Mouse (Mus musculus): ENCODE results near the gene Lif. TPM values are rescaled to one million over a fixed set of nuclear protein-coding genes. Genes with fewer than 3 reads are reported as not detected.
A peak's percentile ranks its signal among the peaks of the same experiment; 100 is the strongest.

Gene Lif
- polyA plus RNA-seq, 2 experiments: 0.02 TPM; not detected in 1

DNA sequence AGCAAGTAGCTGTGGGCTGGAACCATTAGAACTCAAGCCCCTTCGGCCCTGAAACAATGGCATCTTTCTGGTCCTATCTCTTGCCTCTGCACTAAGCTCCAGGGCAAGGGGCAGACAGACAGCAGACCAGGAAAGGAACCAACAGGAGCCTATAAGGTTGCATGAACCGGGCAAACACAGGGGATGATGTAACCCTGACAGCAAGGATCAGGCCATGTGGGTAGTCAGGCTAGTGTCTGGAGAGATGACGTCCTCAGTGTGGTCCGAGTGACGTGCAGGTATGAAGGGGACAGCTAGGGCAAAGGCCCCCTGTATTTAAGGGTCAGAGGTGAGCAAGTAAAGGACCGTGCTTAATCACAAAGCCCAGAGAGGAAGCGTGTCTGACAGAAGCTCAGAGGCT, 7.1 kb upstream of the Lif start:
- DNase-seq (ENCODE audit: low read depth in 3 of 3, low spot score in 3 of 3): no peak
- 56% methylated on average over 7 of the region's 7 CpGs for WGBS (ENCODE audit: insufficient replicate concordance)
- Histone ChIP-seq H3K27ac (no peak overlapping the region), H3K36me3 (replicated peaks; ENCODE audit: control insufficient read depth, insufficient read depth, low read depth) (no peaks in the 10 kb centered on the region), H3K27me3 (ENCODE audit: control insufficient read depth, insufficient read depth, low read length) (no peaks in the 10 kb centered on the region), H3K4me3 (ENCODE audit: insufficient read depth in 1 of 2, low read depth in 2 of 2, low read length in 2 of 2) (no peak overlapping the region), H3K4me1 (replicated peaks; ENCODE audit: control insufficient read depth in 2 of 2, insufficient read depth in 2 of 2, low read length in 1 of 2) (peaks cover 7 to 16% of the 10 kb centered on the region in 2 experiments), H3K9me3 (ENCODE audit: control insufficient read depth, low read length) (no peaks in the 10 kb centered on the region), H3K4me2 (ENCODE audit: low read depth) (no peak overlapping the region), H3K9ac (replicated peaks) (no peak overlapping the region)
- ATAC-seq (ENCODE audit: insufficient read depth): peak; percentile 66
- TF ChIP-seq CTCF (IDR thresholded peaks at IDR 0.05; ENCODE audit: low read depth) (no peak), EP300 (IDR thresholded peaks at IDR 0.05; ENCODE audit: low read depth) (no peak)

DNA sequence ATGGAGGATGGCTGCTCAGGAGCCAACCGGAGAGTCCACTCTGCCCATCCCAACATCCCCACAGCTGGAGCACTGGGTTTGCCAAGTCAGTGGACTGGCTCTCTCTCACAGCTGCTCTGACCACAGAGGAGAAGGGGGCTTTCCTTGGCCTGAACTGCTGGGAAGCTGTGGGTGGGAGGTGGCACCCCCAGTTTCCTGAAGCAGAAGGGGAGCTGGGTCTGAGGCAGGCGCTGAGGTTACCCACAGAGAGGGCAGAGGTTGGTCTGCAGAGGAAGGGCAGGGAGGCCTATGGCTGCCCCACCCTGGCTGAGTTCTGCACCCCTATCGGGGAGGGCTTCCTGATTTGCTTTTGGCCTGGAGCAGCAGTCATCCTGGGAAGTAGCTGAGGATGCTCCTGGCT, 6.0 kb upstream of the Lif start:
- H3K9me3 ChIP-seq (ENCODE audit: control insufficient read depth, low read length): no peaks in the 10 kb centered on the region
- no peaks in the 10 kb centered on the region for H3K36me3 ChIP-seq (replicated peaks; ENCODE audit: control insufficient read depth, insufficient read depth, low read depth)
- H3K4me3 ChIP-seq (ENCODE audit: insufficient read depth in 1 of 2, low read depth in 2 of 2, low read length in 2 of 2): no peak overlapping the region
- H3K4me1 ChIP-seq (replicated peaks; ENCODE audit: control insufficient read depth in 2 of 2, insufficient read depth in 2 of 2, low read length in 1 of 2): peaks cover 0 to 6% of the 10 kb centered on the region in 2 experiments; a peak in 2 of 4 replicates
- DNase-seq (ENCODE audit: low read depth in 3 of 3, low spot score in 3 of 3): no peak
- no peak overlapping the region for H3K27ac ChIP-seq
- H3K4me2 ChIP-seq (ENCODE audit: low read depth): no peak overlapping the region
- no peak for TF ChIP-seq EP300 (IDR thresholded peaks at IDR 0.05; ENCODE audit: low read depth)
- no peak for TF ChIP-seq CTCF (IDR thresholded peaks at IDR 0.05; ENCODE audit: low read depth)
- 28% methylated on average over 3 of the region's 3 CpGs for WGBS (ENCODE audit: insufficient replicate concordance)
- no peak overlapping the region for H3K9ac ChIP-seq (replicated peaks)
- no peaks in the 10 kb centered on the region for H3K27me3 ChIP-seq (ENCODE audit: control insufficient read depth, insufficient read depth, low read length)
- ATAC-seq (ENCODE audit: insufficient read depth): no peak

DNA sequence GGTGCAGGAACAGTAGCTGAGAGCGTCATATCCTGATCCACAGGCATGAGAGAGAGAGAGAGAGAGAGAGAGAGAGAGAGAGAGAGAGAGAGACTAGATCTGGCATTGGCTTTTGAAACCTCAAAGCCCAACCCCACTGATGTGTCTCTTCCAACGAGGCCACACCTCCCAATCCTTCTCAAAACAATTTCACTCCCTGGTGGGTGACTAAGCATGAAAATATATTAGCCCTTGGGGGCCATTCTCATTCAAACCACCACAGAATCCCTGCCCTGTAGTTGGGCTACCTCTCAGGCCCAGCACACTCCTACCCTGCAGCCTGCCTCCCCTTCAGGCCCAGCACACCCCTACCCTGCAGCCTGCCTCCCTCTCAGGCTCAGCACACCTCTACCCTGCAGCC, 4.5 kb upstream of the Lif start:
- DNase-seq (ENCODE audit: low read depth in 3 of 3, low spot score in 3 of 3): no peak
- TF ChIP-seq EP300 (IDR thresholded peaks at IDR 0.05; ENCODE audit: low read depth) (no peak), CTCF (IDR thresholded peaks at IDR 0.05; ENCODE audit: low read depth) (no peak)
- Histone ChIP-seq H3K9ac (replicated peaks) (no peak overlapping the region), H3K36me3 (replicated peaks; ENCODE audit: control insufficient read depth, insufficient read depth, low read depth) (no peaks in the 10 kb centered on the region), H3K9me3 (ENCODE audit: control insufficient read depth, low read length) (no peaks in the 10 kb centered on the region), H3K27me3 (ENCODE audit: control insufficient read depth, insufficient read depth, low read length) (no peaks in the 10 kb centered on the region), H3K27ac (no peak overlapping the region), H3K4me1 (replicated peaks; ENCODE audit: control insufficient read depth in 2 of 2, insufficient read depth in 2 of 2, low read length in 1 of 2) (peaks cover 0 to 5% of the 10 kb centered on the region in 2 experiments; a peak in 1 of 4 replicates), H3K4me2 (ENCODE audit: low read depth) (no peak overlapping the region), H3K4me3 (ENCODE audit: insufficient read depth in 1 of 2, low read depth in 2 of 2, low read length in 2 of 2) (no peak overlapping the region)
- 71% methylated on average over 2 of the region's 2 CpGs for WGBS (ENCODE audit: insufficient replicate concordance)
- no peak for ATAC-seq (ENCODE audit: insufficient read depth)

DNA sequence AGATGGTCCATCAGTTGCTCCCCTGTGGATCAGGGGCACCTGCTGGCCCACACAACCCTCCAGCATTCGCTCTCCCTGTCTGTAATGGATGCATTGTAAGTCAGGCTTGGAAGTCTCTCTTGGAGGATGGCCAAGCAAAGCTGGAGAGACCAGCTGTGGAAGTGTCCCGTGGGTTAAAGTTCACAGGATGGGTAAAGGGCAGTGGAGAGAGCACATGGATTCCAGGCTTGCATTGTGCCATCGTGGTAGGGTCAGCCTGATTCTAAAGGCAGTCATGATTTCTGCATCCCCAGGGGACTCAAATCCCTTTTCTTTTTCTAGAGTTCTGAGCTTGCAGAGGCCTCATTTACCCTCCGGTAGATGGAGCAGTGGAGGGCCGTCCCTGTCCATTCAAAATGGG, 399 bp downstream of the Lif start:
- H3K4me2 ChIP-seq (ENCODE audit: low read depth): no peak overlapping the region
- H3K9ac ChIP-seq (replicated peaks): no peak overlapping the region
- WGBS (ENCODE audit: insufficient replicate concordance): 61% methylated on average over 5 of the region's 5 CpGs
- H3K9me3 ChIP-seq (ENCODE audit: control insufficient read depth, low read length): no peaks in the 10 kb centered on the region
- DNase-seq (ENCODE audit: low read depth in 3 of 3, low spot score in 3 of 3) (no peak), ATAC-seq (ENCODE audit: insufficient read depth) (no peak)
- no peaks in the 10 kb centered on the region for H3K36me3 ChIP-seq (replicated peaks; ENCODE audit: control insufficient read depth, insufficient read depth, low read depth)
- no peak overlapping the region for H3K4me3 ChIP-seq (ENCODE audit: insufficient read depth in 1 of 2, low read depth in 2 of 2, low read length in 2 of 2)
- TF ChIP-seq CTCF (IDR thresholded peaks at IDR 0.05; ENCODE audit: low read depth): no peak
- no peak for TF ChIP-seq EP300 (IDR thresholded peaks at IDR 0.05; ENCODE audit: low read depth)
- H3K4me1 ChIP-seq (replicated peaks; ENCODE audit: control insufficient read depth in 2 of 2, insufficient read depth in 2 of 2, low read length in 1 of 2): peaks cover 0 to 2% of the 10 kb centered on the region in 2 experiments; a peak in 2 of 4 replicates
- H3K27ac ChIP-seq: no peak overlapping the region
- H3K27me3 ChIP-seq (ENCODE audit: control insufficient read depth, insufficient read depth, low read length): no peaks in the 10 kb centered on the region

DNA sequence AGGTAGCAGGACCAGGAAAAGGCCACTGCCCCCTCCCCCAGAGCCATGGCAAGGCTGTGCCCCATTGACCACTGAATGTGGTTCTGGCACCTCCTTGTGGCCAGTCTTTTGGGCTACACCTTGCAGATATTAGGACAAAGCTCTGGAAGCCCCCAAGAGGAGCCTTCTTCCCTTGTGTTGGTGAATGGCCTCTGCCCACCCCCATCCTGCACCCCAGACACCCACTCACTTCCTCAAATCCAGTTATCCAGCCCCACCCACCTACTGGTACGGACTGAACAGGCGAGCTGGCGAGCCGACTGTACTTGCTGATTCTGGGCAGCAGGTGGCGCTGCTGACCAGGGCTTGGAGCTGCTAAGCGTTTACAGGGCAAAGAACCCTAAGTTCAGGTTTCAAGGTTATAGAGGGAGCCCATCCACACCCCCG, 1.3 kb downstream of the Lif start:
- no peak overlapping the region for H3K27ac ChIP-seq
- peak overlapping the region; percentile 46 for H3K4me2 ChIP-seq (ENCODE audit: low read depth)
- H3K4me3 ChIP-seq (ENCODE audit: insufficient read depth in 1 of 2, low read depth in 2 of 2, low read length in 2 of 2): no peak overlapping the region
- peaks cover 0 to 2% of the 10 kb centered on the region in 2 experiments; a peak in 2 of 4 replicates for H3K4me1 ChIP-seq (replicated peaks; ENCODE audit: control insufficient read depth in 2 of 2, insufficient read depth in 2 of 2, low read length in 1 of 2)
- no peaks in the 10 kb centered on the region for H3K9me3 ChIP-seq (ENCODE audit: control insufficient read depth, low read length)
- H3K9ac ChIP-seq (replicated peaks): no peak overlapping the region
- H3K36me3 ChIP-seq (replicated peaks; ENCODE audit: control insufficient read depth, insufficient read depth, low read depth): no peaks in the 10 kb centered on the region
- ATAC-seq (ENCODE audit: insufficient read depth) (peak; percentile 65), DNase-seq (ENCODE audit: low read depth in 3 of 3, low spot score in 3 of 3) (peak; percentile 49 to 57 (median 49))
- no peaks in the 10 kb centered on the region for H3K27me3 ChIP-seq (ENCODE audit: control insufficient read depth, insufficient read depth, low read length)
- 0% methylated on average over 7 of the region's 7 CpGs for WGBS (ENCODE audit: insufficient replicate concordance)
- TF ChIP-seq CTCF (IDR thresholded peaks at IDR 0.05; ENCODE audit: low read depth): peak; percentile 97
- TF ChIP-seq EP300 (IDR thresholded peaks at IDR 0.05; ENCODE audit: low read depth): no peak

All from liver, embryonic 14.5 days (tissue).